ENCODE assay signal across 8 mouse cellular contexts in the genomic region with DNA sequence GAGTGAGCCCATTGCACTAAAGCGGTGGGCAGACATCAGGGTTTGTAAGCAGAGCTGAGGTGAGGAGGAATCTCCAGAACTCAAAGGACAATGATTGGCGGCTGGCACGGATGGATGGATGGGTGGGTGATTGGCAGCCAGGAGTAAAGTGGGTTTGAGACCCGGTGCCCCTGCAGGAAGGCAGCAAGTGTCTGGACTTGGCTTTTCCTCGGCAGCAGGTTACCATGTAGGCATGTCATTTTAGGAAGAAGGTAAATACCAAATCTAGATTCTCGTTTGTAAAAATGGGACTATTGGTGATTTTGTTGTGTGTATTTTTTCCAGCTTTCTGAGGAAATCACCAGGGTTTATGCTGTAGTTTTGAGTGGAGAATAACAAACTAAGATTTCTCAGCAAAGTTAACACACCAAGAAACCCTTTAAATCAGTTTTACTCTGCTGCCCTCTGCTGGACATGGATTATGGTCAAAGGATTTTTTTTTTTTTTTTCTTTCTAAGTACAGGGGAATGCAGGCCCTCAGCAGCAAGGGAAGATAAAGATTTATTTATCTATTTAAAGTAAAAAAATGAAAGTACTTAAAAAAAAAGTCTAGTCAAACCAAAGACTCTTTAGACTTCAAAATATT.
DNase-seq lines count a peak whose midpoint lies in the region; TF ChIP-seq lines count a peak whose summit lies in the region.

No protein-coding gene starts in this region.

- peak; percentile 77 for TF ChIP-seq CTCF in gastrocnemius, adult 2 months (IDR thresholded peaks at IDR 0.05)

- H3K27ac ChIP-seq in gastrocnemius, adult 2 months, result no peak overlapping the region

- DNase-seq in gastrocnemius, adult 2 months, result no peak
- no peak for DNase-seq in gastrocnemius, adult 8-10 months (ENCODE audit: low spot score in 2 of 2)
- DNase-seq in right cerebral cortex, adult 18-20 months, result peak; percentile 30
- DNase-seq in right cerebral cortex, postnatal 36 days (ENCODE audit: low spot score in 2 of 2), result no peak
- DNase-seq in c-Kit-positive CD71-positive TER-119-negative erythroid progenitor cells, embryonic 14.5 days (ENCODE audit: low read depth), result peak; percentile 89
- peak; percentile 71 for DNase-seq in heart, postnatal 4 days
- peak; percentile 69 for DNase-seq in lung, postnatal 25 days (ENCODE audit: low spot score)
- peak; percentile 74 for DNase-seq in thymus, postnatal 4 days

- no peak overlapping the region for H3K4me3 ChIP-seq in gastrocnemius, adult 2 months

- intact Hi-C loops in gastrocnemius, adult 2 months (cut with DNase I), result loop anchor here (1.0 to 5.0 kb wide), 2 partner anchors 170 to 281 kb away; no protein-coding TSS in a partner anchor

Comparison
In these comparisons a context has a peak if more than half of its experiments do, and no peak if none do; other contexts are left out.
1. DNase-seq: peak in right cerebral cortex, adult 18-20 months (single experiment), c-Kit-positive CD71-positive TER-119-negative erythroid progenitor cells, embryonic 14.5 days (single experiment), heart, postnatal 4 days (single experiment), lung, postnatal 25 days (single experiment) and thymus, postnatal 4 days (single experiment); none in gastrocnemius, adult 2 months (single experiment), gastrocnemius, adult 8-10 months (0 of 2) and right cerebral cortex, postnatal 36 days (0 of 2).